10 mouse cellular contexts compared by ENCODE assay signal in genomic region chr17:35771656-35772405, GRCm38 (mm10). TPM values are rescaled to one million over a fixed set of nuclear protein-coding genes. Genes with fewer than 3 reads are reported as not detected.
A peak's percentile ranks its signal among the peaks of the same experiment; 100 is the strongest.
DNase-seq lines count a peak whose midpoint lies in the region; ATAC-seq lines count a peak whose summit lies in the region.
"Had no signal": no experiment of that assay in that cellular context is flagged by ENCODE, and none has a peak within 500 bp of the region (broad histone marks: within the 10 kb centered on the region; RNA-seq: fewer than 3 reads in every experiment).

No protein-coding gene starts in this region.

- intact Hi-C loops in heart, postnatal 36 days (cut with DNase I) = no loop called here

- H3K9me3 ChIP-seq in heart, embryonic 13.5 days = no peaks in the 10 kb centered on the region
- H3K9me3 ChIP-seq: embryonic facial prominence, embryonic 13.5 days had no signal

- no peak for DNase-seq in heart, postnatal 36 days
- peak; percentile 24 to 41 for DNase-seq in right cerebral cortex, adult 2 months (ENCODE audit: low spot score in 2 of 2)
- DNase-seq in right cerebral cortex, postnatal 36 days (ENCODE audit: low spot score in 2 of 2) = no peak
- DNase-seq in cerebellum, postnatal 14 days = peak; percentile 53 to 67
- DNase-seq in urinary bladder, adult 18-20 months (ENCODE audit: low spot score in 2 of 2) = no peak
- DNase-seq: kidney, adult 11 months; retina, postnatal 1 day had no signal

- no peaks in the 10 kb centered on the region for H3K36me3 ChIP-seq in heart, embryonic 13.5 days
- H3K36me3 ChIP-seq: embryonic facial prominence, embryonic 13.5 days had no signal

- WGBS in heart, embryonic 13.5 days = 74% methylated on average over 15 of the region's 15 CpGs

- H3K27me3 ChIP-seq in heart, embryonic 13.5 days (replicated peaks) = no peaks in the 10 kb centered on the region
- H3K27me3 ChIP-seq: embryonic facial prominence, embryonic 13.5 days had no signal

- peaks cover 18% of the 10 kb centered on the region for H3K4me1 ChIP-seq in heart, embryonic 13.5 days

- H3K4me2 ChIP-seq in heart, embryonic 13.5 days = no peak overlapping the region
- H3K4me2 ChIP-seq: embryonic facial prominence, embryonic 13.5 days had no signal

- H3K4me3 ChIP-seq in heart, embryonic 13.5 days = no peak overlapping the region
- H3K4me3 ChIP-seq: embryonic facial prominence, embryonic 13.5 days had no signal

- 0 out of 2 replicates have a peak overlapping the region, but pooled peaks have one; percentile 28 for H3K27ac ChIP-seq in heart, embryonic 13.5 days (replicated peaks)
- H3K27ac ChIP-seq: embryonic facial prominence, embryonic 13.5 days had no signal

- H3K9ac ChIP-seq in heart, embryonic 13.5 days = no peak overlapping the region
- H3K9ac ChIP-seq: embryonic facial prominence, embryonic 13.5 days had no signal

- no peak for ATAC-seq in heart, embryonic 13.5 days (ENCODE audit: extremely low read depth, insufficient number of reproducible peaks, low FRiP score, low TSS enrichment)
- ATAC-seq in megakaryocyte, adult 5-6 weeks (ENCODE audit: poor library complexity, severe bottlenecking) = no peak

RNA-seq across cellular contexts. Expression of gene Ier3, which starts 49.7 kb away (rescaled TPM):
- polyA plus RNA-seq in heart, embryonic 13.5 days (2015; fragmentation: Nextera tagmentation; extraction: Ambion mirVana) = 41.7 and 49.9 TPM in 2 replicates
- total RNA-seq in heart, postnatal 36 days (2021) = 10 to 100 TPM; 26.8 to 43.0 TPM
- 21.1 and 22.8 TPM in 2 replicates for total RNA-seq in megakaryocyte, adult 5-6 weeks (2015)
- 15.7 and 20.5 TPM in 2 replicates for total RNA-seq in megakaryocyte, adult 5-6 weeks (2017)

RNA-seq across cellular contexts. Expression of gene Flot1, which starts 51.2 kb away (rescaled TPM):
- 81.1 and 99.0 TPM in 2 replicates for polyA plus RNA-seq in heart, embryonic 13.5 days (2015; fragmentation: Nextera tagmentation; extraction: Ambion mirVana)
- total RNA-seq in heart, postnatal 36 days (2021) = 100 to 1,000 TPM; 154 to 159 TPM
- total RNA-seq in megakaryocyte, adult 5-6 weeks (2015) = 73.5 and 95.0 TPM in 2 replicates
- total RNA-seq in megakaryocyte, adult 5-6 weeks (2017) = 124 and 127 TPM in 2 replicates

Comparison
In these comparisons a context has a peak if more than half of its experiments do, and no peak if none do; other contexts are left out.
1. DNase-seq: peak in right cerebral cortex, adult 2 months (2 of 2) and cerebellum, postnatal 14 days (2 of 2); none in heart, postnatal 36 days (0 of 2), right cerebral cortex, postnatal 36 days (0 of 2) and urinary bladder, adult 18-20 months (0 of 2).